Mouse (Mus musculus) kidney, adult 8-10 months (tissue): Measurements from ENCODE around the gene Fadd.
A peak's percentile ranks its signal among the peaks of the same experiment; 100 is the strongest.

Experiments
- DNase-seq, 2 experiments: peaks; one replicate each; pipeline ENCODE4 v3.0.0; 2022

Gene Fadd

GRCm38 (mm10) chr7:144527723-144528221 lies 54.5 kb downstream of the Fadd start:
- DNase-seq = peak; percentile 24 to 36
